Mouse (Mus musculus) olfactory bulb, adult 2 months (tissue): ENCODE measurements at regions not wholly inside any gene's neighbourhood (a gene's known extent, or its start where the extent isn't known, plus 50 kb on each side); places are given as distances from the start of the nearest gene placed in this dataset.

Experiments used
- CTCF ChIP-seq: fragments of 200-500 bp; IDR thresholded peaks from 2 replicates; pipeline ENCODE4 v1.5.1; 2012; ENCODE audit warnings: low read depth, mild to moderate bottlenecking, low read length, moderate library complexity; ENCODE audit not compliant: insufficient read depth
- POLR2A ChIP-seq: fragments of 200-500 bp; IDR thresholded peaks from 2 replicates; pipeline ENCODE4 v1.6.1; 2012; ENCODE audit warnings: mild to moderate bottlenecking, low read depth, low read length, moderate library complexity; ENCODE audit not compliant: insufficient read depth

- TF ChIP-seq POLR2A, result no peak
- no peak for TF ChIP-seq CTCF
Measured at GRCm38 (mm10) chr1:154982836-154983235, 98.5 kb upstream of the Cacna1e start.
